Mouse (Mus musculus) midbrain, embryonic 12.5 days (tissue): ENCODE data around the gene Rrp1. TPM values are rescaled to one million over a fixed set of nuclear protein-coding genes. Genes with fewer than 3 reads are reported as not detected.

ENCODE experiments used
- ATAC-seq: fragments of 200-750 bp; cut with Nextera tagmentation; 2 replicates; pipeline ENCODE4 v1.8.0; 2017; ENCODE audit warnings: low read depth, moderate TSS enrichment, moderate library complexity; ENCODE audit not compliant: low FRiP score
- H3K27ac ChIP-seq: fragments of 300-500 bp; sonication (generic); replicated peaks from 2 replicates; pipeline ENCODE4 v1.5.1; 2016; ENCODE audit warnings: mild to moderate bottlenecking
- H3K27me3 ChIP-seq: fragments of 300-500 bp; sonication (generic); 2 replicates; pipeline ENCODE4 v1.6.1; 2016; ENCODE audit warnings: mild to moderate bottlenecking
- H3K36me3 ChIP-seq: fragments of 300-500 bp; sonication (generic); 2 replicates; pipeline ENCODE4 v1.6.1; 2016
- H3K4me1 ChIP-seq: fragments of 300-500 bp; sonication (generic); 2 replicates; pipeline ENCODE4 v1.6.1; 2016
- H3K4me2 ChIP-seq: fragments of 300-500 bp; sonication (generic); replicated peaks from 2 replicates; pipeline ENCODE4 v1.6.1; 2016; ENCODE audit warnings: mild to moderate bottlenecking, moderate library complexity
- H3K4me3 ChIP-seq: fragments of 300-500 bp; sonication (generic); 2 replicates; pipeline ENCODE4 v1.5.1; 2016; ENCODE audit warnings: mild to moderate bottlenecking
- H3K9ac ChIP-seq: fragments of 300-500 bp; sonication (generic); replicated peaks from 2 replicates; pipeline ENCODE4 v1.6.1; 2016; ENCODE audit warnings: mild to moderate bottlenecking, moderate library complexity
- H3K9me3 ChIP-seq: fragments of 300-500 bp; sonication (generic); 2 replicates; pipeline ENCODE4 v1.6.1; 2016; ENCODE audit warnings: mild to moderate bottlenecking
- WGBS: fragments of 180-500 bp; shearing (Covaris S2); methylation state at CpG from one replicate; pipeline ENCODE4 v1.1.7; 2016; 5-methylcytosine and 5-hydroxymethylcytosine counted together
- polyA plus RNA-seq: library from polyadenylated mRNA; unstranded; fragments of >200 nt; fragmentation: Nextera tagmentation; extraction: Ambion mirVana; gene quantifications from 2 replicates; pipeline ENCODE4 v1.2.1, GENCODE M21; 2016

Gene Rrp1
- polyA plus RNA-seq, 1 experiment from 2014 or later: 320 TPM

GRCm38 (mm10) chr10:78441606-78442005, 28.8 kb upstream of the Rrp1 start:
- Histone ChIP-seq H3K4me3 (no peak overlapping the region), H3K9me3 (no peaks in the 10 kb centered on the region), H3K4me2 (no peak overlapping the region), H3K27ac (no peak overlapping the region), H3K4me1 (no peaks in the 10 kb centered on the region), H3K36me3 (no peaks in the 10 kb centered on the region), H3K27me3 (no peaks in the 10 kb centered on the region), H3K9ac (no peak overlapping the region)
- ATAC-seq: no peak
- WGBS: 82% methylated on average over 5 of the region's 5 CpGs

- ATAC-seq: no peak
- WGBS: 72% methylated on average over 9 of the region's 9 CpGs
- H3K4me3 ChIP-seq: no peak overlapping the region
- no peak overlapping the region for H3K4me2 ChIP-seq
- H3K27ac ChIP-seq: no peak overlapping the region
- H3K36me3 ChIP-seq: no peaks in the 10 kb centered on the region
- no peaks in the 10 kb centered on the region for H3K9me3 ChIP-seq
- no peak overlapping the region for H3K9ac ChIP-seq
- H3K27me3 ChIP-seq: no peaks in the 10 kb centered on the region
- H3K4me1 ChIP-seq: no peaks in the 10 kb centered on the region
Measured at GRCm38 (mm10) chr10:78440812-78441211, 28.0 kb upstream of the Rrp1 start.

GRCm38 (mm10) chr10:78439990-78440389, 27.1 kb upstream of the Rrp1 start:
- no peak for ATAC-seq
- H3K27me3 ChIP-seq: no peaks in the 10 kb centered on the region
- no peak overlapping the region for H3K9ac ChIP-seq
- H3K9me3 ChIP-seq: no peaks in the 10 kb centered on the region
- 87% methylated on average over 7 of the region's 7 CpGs for WGBS
- H3K27ac ChIP-seq: no peak overlapping the region
- no peak overlapping the region for H3K4me2 ChIP-seq
- no peaks in the 10 kb centered on the region for H3K36me3 ChIP-seq
- no peak overlapping the region for H3K4me3 ChIP-seq
- no peaks in the 10 kb centered on the region for H3K4me1 ChIP-seq

- no peaks in the 10 kb centered on the region for H3K27me3 ChIP-seq
- no peak overlapping the region for H3K4me2 ChIP-seq
- no peaks in the 10 kb centered on the region for H3K36me3 ChIP-seq
- H3K27ac ChIP-seq: no peak overlapping the region
- peak; percentile 52; the same call in 1 of the 2 replicates for ATAC-seq
- H3K9ac ChIP-seq: no peak overlapping the region
- H3K9me3 ChIP-seq: no peaks in the 10 kb centered on the region
- no peaks in the 10 kb centered on the region for H3K4me1 ChIP-seq
- WGBS: 63% methylated on average over 5 of the region's 5 CpGs
- H3K4me3 ChIP-seq: no peak overlapping the region
Measured at GRCm38 (mm10) chr10:78439550-78439949, 26.7 kb upstream of the Rrp1 start.

DNA sequence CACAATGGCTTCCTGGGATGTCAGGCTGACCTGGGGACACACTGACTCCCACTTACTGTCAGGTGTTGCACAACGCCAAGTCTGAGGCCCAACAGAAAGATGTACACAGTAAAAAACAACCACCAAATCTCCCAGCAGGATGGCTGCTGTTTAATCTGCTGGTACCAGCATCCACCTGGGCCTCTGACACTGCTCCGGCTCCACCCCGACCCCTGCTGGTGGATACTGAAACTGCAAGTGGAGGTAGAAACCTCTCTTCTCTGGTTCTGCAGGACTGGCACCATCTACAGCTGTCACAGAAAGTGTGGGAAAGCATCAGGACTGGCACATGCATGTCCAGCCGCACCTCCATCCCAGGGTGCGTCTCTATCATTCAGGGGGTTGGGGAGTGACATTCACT, 25.3 kb upstream of the Rrp1 start:
- peak; percentile 44; the same call in 1 of the 2 replicates for ATAC-seq

DNA sequence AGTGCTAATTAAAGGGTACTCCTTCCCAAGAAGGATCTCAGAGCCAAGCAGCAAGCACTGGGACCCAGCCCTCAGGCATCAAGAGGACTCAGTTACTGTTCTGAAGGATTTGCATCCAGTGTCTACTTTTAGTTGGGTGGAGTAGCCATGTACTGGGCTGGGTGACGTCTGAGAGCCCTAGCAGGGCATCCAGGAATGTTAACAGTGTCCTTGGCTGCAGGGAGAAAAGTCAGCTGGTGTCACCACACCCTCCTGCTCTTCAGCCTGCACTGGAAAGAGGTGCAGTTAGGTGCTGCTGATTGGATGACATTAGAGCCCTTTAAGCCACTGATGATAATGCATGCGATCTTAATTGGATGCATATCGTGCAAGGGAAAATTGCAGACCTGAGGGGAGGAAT, 20.0 kb upstream of the Rrp1 start:
- no peaks in the 10 kb centered on the region for H3K27me3 ChIP-seq
- 79% methylated on average over 3 of the region's 3 CpGs for WGBS
- no peak overlapping the region for H3K4me3 ChIP-seq
- peaks cover 10% of the 10 kb centered on the region for H3K36me3 ChIP-seq
- no peak for ATAC-seq
- no peak overlapping the region for H3K4me2 ChIP-seq
- H3K4me1 ChIP-seq: no peaks in the 10 kb centered on the region
- no peak overlapping the region; the same call in 1 of the 2 replicates for H3K9ac ChIP-seq
- no peaks in the 10 kb centered on the region for H3K9me3 ChIP-seq
- no peak overlapping the region for H3K27ac ChIP-seq

More for the DNA sequence above, 25.3 kb upstream of the Rrp1 start:
- Histone ChIP-seq H3K4me3 (no peak overlapping the region), H3K4me1 (no peaks in the 10 kb centered on the region), H3K27me3 (no peaks in the 10 kb centered on the region), H3K9me3 (no peaks in the 10 kb centered on the region), H3K27ac (no peak overlapping the region; the same call in 1 of the 2 replicates), H3K9ac (no peak overlapping the region), H3K4me2 (no peak overlapping the region), H3K36me3 (no peaks in the 10 kb centered on the region)
- 17% methylated on average over 5 of the region's 5 CpGs for WGBS

DNA sequence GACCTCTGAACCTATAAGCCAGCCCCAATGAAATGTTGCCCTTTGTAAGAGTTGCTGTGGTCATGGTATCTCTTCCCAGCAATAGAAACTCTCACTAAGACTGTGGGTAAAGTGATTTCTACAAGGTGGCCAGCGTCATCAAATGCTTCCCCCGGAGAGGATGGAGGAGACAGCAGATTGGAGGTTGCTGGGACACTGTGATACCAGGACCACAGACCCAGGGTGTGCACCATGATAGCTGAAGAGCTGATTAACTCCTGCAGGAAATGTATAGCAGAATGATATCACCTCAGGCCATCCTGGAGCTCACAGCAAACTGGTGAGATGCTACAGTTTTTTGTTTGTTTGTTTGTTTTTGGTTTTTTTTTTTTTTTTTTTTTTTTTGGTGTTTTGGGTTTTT, 16.9 kb upstream of the Rrp1 start:
- Histone ChIP-seq H3K27me3 (no peaks in the 10 kb centered on the region), H3K4me3 (no peak overlapping the region), H3K9me3 (no peaks in the 10 kb centered on the region), H3K4me1 (peaks cover 11% of the 10 kb centered on the region), H3K27ac (no peak overlapping the region), H3K36me3 (peaks cover 20% of the 10 kb centered on the region), H3K9ac (no peak overlapping the region), H3K4me2 (no peak overlapping the region)
- ATAC-seq: no peak
- WGBS: 82% methylated on average over 2 of the region's 2 CpGs

DNA sequence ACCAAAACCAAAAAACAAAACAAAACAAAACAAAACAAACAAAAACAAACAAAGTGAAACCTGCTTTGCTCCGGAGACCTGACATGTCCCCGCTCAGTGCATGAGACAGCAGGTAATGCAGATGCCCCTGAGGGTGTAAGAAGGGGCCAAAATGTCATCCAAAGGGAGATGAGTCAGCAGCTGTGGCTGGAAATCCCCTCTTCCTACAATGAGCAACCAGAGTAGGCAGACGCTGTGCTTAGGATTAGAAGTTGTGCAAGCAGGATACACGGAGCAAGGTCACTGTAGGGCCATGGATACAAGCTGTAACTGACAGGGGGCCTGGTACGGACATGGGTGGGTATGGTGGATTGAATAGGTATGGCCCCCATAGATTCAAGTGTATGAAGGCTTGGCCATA, 16.3 kb upstream of the Rrp1 start:
- H3K27me3 ChIP-seq: no peaks in the 10 kb centered on the region
- no peak overlapping the region for H3K9ac ChIP-seq
- WGBS: 92% methylated on average over 5 of the region's 5 CpGs
- no peaks in the 10 kb centered on the region for H3K9me3 ChIP-seq
- no peak overlapping the region for H3K27ac ChIP-seq
- ATAC-seq: no peak
- H3K4me1 ChIP-seq: peaks cover 11% of the 10 kb centered on the region
- H3K4me2 ChIP-seq: no peak overlapping the region
- peaks cover 20% of the 10 kb centered on the region for H3K36me3 ChIP-seq
- no peak overlapping the region for H3K4me3 ChIP-seq

DNA sequence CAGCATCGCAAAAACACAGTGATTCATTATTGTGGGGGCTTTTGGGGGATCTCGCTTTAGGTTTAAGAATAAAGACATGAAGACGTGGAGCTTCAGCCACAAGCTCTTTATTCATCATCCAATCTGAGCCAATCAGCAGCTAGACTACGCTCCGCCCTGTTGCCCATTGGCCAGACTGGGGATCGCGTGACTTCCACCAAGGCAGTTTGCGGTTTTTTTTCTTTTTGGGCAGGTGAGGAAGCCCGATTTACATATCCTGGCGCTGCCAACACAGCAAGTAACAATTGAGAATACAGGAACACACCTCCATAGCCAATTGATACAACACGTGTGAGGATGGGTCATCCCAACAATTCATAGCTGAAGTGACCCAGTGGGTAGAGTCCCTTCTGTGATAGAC, 15.2 kb upstream of the Rrp1 start:
- Histone ChIP-seq H3K4me2 (no peak overlapping the region), H3K36me3 (peaks cover 20% of the 10 kb centered on the region), H3K4me1 (peaks cover 11% of the 10 kb centered on the region), H3K9me3 (no peaks in the 10 kb centered on the region), H3K9ac (no peak overlapping the region), H3K27ac (no peak overlapping the region), H3K4me3 (no peak overlapping the region), H3K27me3 (no peaks in the 10 kb centered on the region)
- no peak for ATAC-seq
- 93% methylated on average over 11 of the region's 11 CpGs for WGBS

- Histone ChIP-seq H3K9ac (peak overlapping the region; percentile 76), H3K4me2 (peak overlapping the region; percentile 73), H3K27ac (no peak overlapping the region), H3K4me1 (peaks cover 11% of the 10 kb centered on the region), H3K36me3 (peaks cover 20% of the 10 kb centered on the region), H3K27me3 (no peaks in the 10 kb centered on the region), H3K4me3 (peak overlapping the region; percentile 70), H3K9me3 (no peaks in the 10 kb centered on the region)
- ATAC-seq: no peak; the same call in 1 of the 2 replicates
- 48% methylated on average over 6 of the region's 6 CpGs for WGBS
Measured at GRCm38 (mm10) chr10:78426117-78426735, 13.4 kb upstream of the Rrp1 start.

DNA sequence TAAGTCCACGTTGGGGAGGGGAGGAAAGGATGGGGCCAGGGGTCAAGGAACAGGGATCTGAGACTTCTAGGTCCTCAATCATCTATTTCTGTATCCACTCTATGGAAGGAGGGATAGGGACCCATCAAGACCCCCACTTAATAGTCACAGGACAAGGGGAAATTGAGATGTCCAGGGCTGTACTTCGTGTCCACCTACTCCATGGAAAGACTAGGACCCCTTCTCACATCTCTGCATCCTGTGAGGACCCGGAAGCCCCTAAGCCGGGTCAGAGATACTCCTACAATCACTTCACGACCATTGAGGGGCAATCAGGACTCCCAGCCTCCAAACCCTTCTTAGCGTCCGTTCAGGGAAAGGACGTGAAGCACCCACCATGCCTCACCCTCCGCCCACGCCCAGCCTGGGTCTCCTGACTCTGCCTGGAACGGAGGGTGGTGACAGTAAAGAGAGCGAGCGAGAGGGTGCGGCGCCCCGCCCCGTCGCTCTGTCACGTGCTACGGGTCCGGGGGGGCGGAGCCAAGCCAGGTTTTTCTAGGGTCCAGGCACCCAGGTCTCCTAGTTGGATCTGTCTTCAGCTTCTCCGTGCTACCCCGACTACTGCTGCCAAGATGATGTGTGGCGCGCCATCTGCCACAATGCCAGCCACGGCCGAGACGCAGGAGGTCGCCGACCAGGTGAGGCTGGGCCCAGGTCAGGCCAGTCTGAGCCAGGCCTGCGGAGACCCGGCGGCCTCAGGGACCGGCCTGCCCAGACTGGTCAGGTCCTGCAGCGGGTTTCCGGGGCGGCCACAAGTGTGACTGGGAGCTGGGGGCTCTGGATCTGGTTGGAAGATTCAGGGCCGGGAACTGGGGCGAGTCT, 12.6 kb upstream of the Rrp1 start, which contains the start of gene Cstb:
Cstb (plus strand) TSS at position 489 of the 861 bp plus-strand sequence.
- Histone ChIP-seq H3K4me1 (peaks cover 11% of the 10 kb centered on the region), H3K27ac (no peak within 1 kb of the TSS; the same call in 1 of the 2 replicates), H3K4me3 (peak within 1 kb of the TSS; percentile 70), H3K4me2 (peak within 1 kb of the TSS; percentile 73), H3K27me3 (no peaks in the 10 kb centered on the region), H3K36me3 (peaks cover 20% of the 10 kb centered on the region), H3K9ac (peak within 1 kb of the TSS; percentile 76), H3K9me3 (no peaks in the 10 kb centered on the region)
- ATAC-seq: peak; percentile 95
- WGBS: 2% methylated on average over 40 of the region's 40 CpGs

- Histone ChIP-seq H3K27ac (no peak overlapping the region), H3K9me3 (no peaks in the 10 kb centered on the region), H3K36me3 (peaks cover 7% of the 10 kb centered on the region), H3K4me1 (peaks cover 11% of the 10 kb centered on the region), H3K4me2 (no peak overlapping the region), H3K4me3 (no peak overlapping the region), H3K9ac (no peak overlapping the region), H3K27me3 (no peaks in the 10 kb centered on the region)
- ATAC-seq: no peak
- 92% methylated on average over 3 of the region's 3 CpGs for WGBS
Measured at GRCm38 (mm10) chr10:78422614-78423013, 9.8 kb upstream of the Rrp1 start.
